Mouse (Mus musculus) hindbrain, embryonic 11.5 days (tissue): ENCODE data around the gene Slc39a5. TPM values are rescaled to one million over a fixed set of nuclear protein-coding genes. Genes with fewer than 3 reads are reported as not detected.

Experiments used
- ATAC-seq: fragments of 200-750 bp; cut with Nextera tagmentation; 2 replicates; pipeline ENCODE4 v1.8.0; 2017; ENCODE audit warnings: mild to moderate bottlenecking, moderate TSS enrichment, moderate library complexity; ENCODE audit not compliant: low FRiP score
- DNase-seq: peaks from one replicate; pipeline ENCODE4 v3.0.0-alpha.2; 2015; ENCODE audit warnings: low spot score
- H3K27ac ChIP-seq: fragments of 300-500 bp; sonication (generic); 2 replicates; pipeline ENCODE4 v1.5.1; 2014; ENCODE audit warnings: mild to moderate bottlenecking, low read depth, low read length
- H3K27me3 ChIP-seq: fragments of 300-500 bp; sonication (generic); 2 replicates; pipeline ENCODE4 v1.6.1; 2014; ENCODE audit warnings: mild to moderate bottlenecking, low read length, moderate library complexity, mixed read lengths; ENCODE audit not compliant: control insufficient read depth, insufficient read depth
- H3K36me3 ChIP-seq: fragments of 300-500 bp; sonication (generic); 2 replicates; pipeline ENCODE4 v1.6.1; 2014; ENCODE audit warnings: mild to moderate bottlenecking, low read length, moderate library complexity, mixed read lengths; ENCODE audit not compliant: control insufficient read depth, insufficient read depth
- H3K4me1 ChIP-seq: fragments of 300-500 bp; sonication (generic); replicated peaks from 2 replicates; pipeline ENCODE4 v1.6.1; 2014; ENCODE audit warnings: low read length, mixed read lengths; ENCODE audit not compliant: control insufficient read depth, insufficient read depth
- H3K4me2 ChIP-seq: fragments of 300-500 bp; sonication (generic); replicated peaks from 2 replicates; pipeline ENCODE4 v1.6.1; 2014; ENCODE audit warnings: mild to moderate bottlenecking, low read depth, low read length
- H3K4me3 ChIP-seq: fragments of 300-500 bp; sonication (generic); 2 replicates; pipeline ENCODE4 v1.5.1; 2014; ENCODE audit warnings: low read depth, low read length
- H3K9ac ChIP-seq: fragments of 300-500 bp; sonication (generic); 2 replicates; pipeline ENCODE4 v1.6.1; 2014; ENCODE audit warnings: low read depth, low read length
- H3K9me3 ChIP-seq: fragments of 300-500 bp; sonication (generic); 2 replicates; pipeline ENCODE4 v1.6.1; 2016; ENCODE audit warnings: low read length; ENCODE audit not compliant: control insufficient read depth
- WGBS: fragments of 180-500 bp; shearing (Covaris S2); extraction: QIAGEN DNeasy Blood & Tissue Kit; methylation state at CpG from one replicate; pipeline ENCODE4 v1.1.7; 2014; 5-methylcytosine and 5-hydroxymethylcytosine counted together
- polyA plus RNA-seq: library from polyadenylated mRNA; unstranded; fragments of >200 nt; fragmentation: Nextera tagmentation; extraction: Ambion mirVana; gene quantifications from 2 replicates; pipeline ENCODE4 v1.2.1, GENCODE M21; 2014

The Slc39a5 gene
- polyA plus RNA-seq, 1 experiment from 2014 or later = not detected

- DNase-seq (no peak), ATAC-seq (no peak)
- 91% methylated on average over 14 of the region's 14 CpGs for WGBS
- Histone ChIP-seq H3K4me1 (no peaks in the 10 kb centered on the region), H3K27ac (no peak overlapping the region), H3K9ac (no peak overlapping the region), H3K9me3 (no peaks in the 10 kb centered on the region), H3K36me3 (peaks cover 29% of the 10 kb centered on the region), H3K4me2 (no peak overlapping the region), H3K27me3 (no peaks in the 10 kb centered on the region), H3K4me3 (no peak overlapping the region)
These were observed 12.1 kb downstream of the Slc39a5 start for GRCm38 (mm10) chr10:128388941-128389340.

GRCm38 (mm10) chr10:128385902-128386301 lies 15.1 kb downstream of the Slc39a5 start:
- H3K4me2 ChIP-seq = no peak overlapping the region
- DNase-seq (no peak), ATAC-seq (0 out of 2 replicates have a peak, but pooled peaks have one; percentile 25)
- 93% methylated on average over 7 of the region's 7 CpGs for WGBS
- no peaks in the 10 kb centered on the region for H3K27me3 ChIP-seq
- no peaks in the 10 kb centered on the region for H3K9me3 ChIP-seq
- no peak overlapping the region for H3K4me3 ChIP-seq
- peaks cover 38% of the 10 kb centered on the region for H3K36me3 ChIP-seq
- no peak overlapping the region for H3K27ac ChIP-seq
- H3K9ac ChIP-seq = no peak overlapping the region
- no peaks in the 10 kb centered on the region for H3K4me1 ChIP-seq

- H3K27me3 ChIP-seq = no peaks in the 10 kb centered on the region
- H3K4me2 ChIP-seq = no peak overlapping the region
- no peaks in the 10 kb centered on the region for H3K9me3 ChIP-seq
- peaks cover 18% of the 10 kb centered on the region for H3K36me3 ChIP-seq
- no peak overlapping the region for H3K27ac ChIP-seq
- H3K4me3 ChIP-seq = no peak overlapping the region
- no peak overlapping the region for H3K9ac ChIP-seq
- 86% methylated on average over 8 of the region's 8 CpGs for WGBS
- H3K4me1 ChIP-seq = peaks cover 2% of the 10 kb centered on the region; the same call in 1 of the 2 replicates
- DNase-seq (no peak), ATAC-seq (no peak)
These were observed 18.5 kb downstream of the Slc39a5 start for GRCm38 (mm10) chr10:128382482-128382881.

GRCm38 (mm10) chr10:128380565-128380964 lies 20.5 kb downstream of the Slc39a5 start:
- ATAC-seq = no peak
- 87% methylated on average over 5 of the region's 5 CpGs for WGBS
- no peak for DNase-seq
- peaks cover 18% of the 10 kb centered on the region for H3K36me3 ChIP-seq
- H3K4me2 ChIP-seq = no peak overlapping the region
- H3K9me3 ChIP-seq = no peaks in the 10 kb centered on the region
- no peak overlapping the region for H3K9ac ChIP-seq
- no peak overlapping the region for H3K27ac ChIP-seq
- H3K27me3 ChIP-seq = no peaks in the 10 kb centered on the region
- H3K4me3 ChIP-seq = no peak overlapping the region
- H3K4me1 ChIP-seq = peaks cover 2% of the 10 kb centered on the region; the same call in 1 of the 2 replicates

DNA sequence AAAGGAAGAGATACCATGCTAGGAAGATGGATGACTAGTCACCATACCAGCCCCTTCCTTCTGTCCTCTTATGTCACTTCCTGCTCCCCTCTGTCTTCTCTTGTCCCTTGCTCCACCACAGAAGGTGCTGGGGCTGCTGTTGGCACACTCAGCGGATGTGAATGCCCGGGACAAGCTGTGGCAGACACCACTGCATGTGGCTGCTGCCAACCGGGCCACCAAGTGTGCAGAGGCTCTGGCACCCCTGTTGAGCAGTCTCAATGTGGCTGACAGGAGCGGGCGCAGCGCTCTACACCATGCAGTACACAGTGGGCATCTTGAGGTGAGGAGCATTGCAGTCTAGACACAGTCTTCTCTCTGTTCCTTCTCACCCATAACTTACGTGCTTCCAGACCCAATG lies 21.8 kb downstream of the Slc39a5 start:
- H3K36me3 ChIP-seq = peaks cover 18% of the 10 kb centered on the region
- H3K4me3 ChIP-seq = no peak overlapping the region
- H3K27me3 ChIP-seq = no peaks in the 10 kb centered on the region
- ATAC-seq (no peak), DNase-seq (no peak)
- H3K4me1 ChIP-seq = peaks cover 2% of the 10 kb centered on the region; the same call in 1 of the 2 replicates
- no peaks in the 10 kb centered on the region for H3K9me3 ChIP-seq
- H3K27ac ChIP-seq = no peak overlapping the region
- 98% methylated on average over 7 of the region's 7 CpGs for WGBS
- H3K4me2 ChIP-seq = no peak overlapping the region
- H3K9ac ChIP-seq = no peak overlapping the region

GRCm38 (mm10) chr10:128378462-128378861 lies 22.6 kb downstream of the Slc39a5 start:
- Histone ChIP-seq H3K27me3 (no peaks in the 10 kb centered on the region), H3K9me3 (no peaks in the 10 kb centered on the region), H3K4me2 (peak overlapping the region; percentile 81), H3K4me3 (peak overlapping the region; percentile 99; the same call in 1 of the 2 replicates), H3K9ac (no peak overlapping the region; the same call in 1 of the 2 replicates), H3K4me1 (peaks cover 2% of the 10 kb centered on the region; the same call in 1 of the 2 replicates), H3K27ac (no peak overlapping the region), H3K36me3 (peaks cover 13% of the 10 kb centered on the region)
- ATAC-seq (no peak), DNase-seq (no peak)
- WGBS = 78% methylated on average over 3 of the region's 3 CpGs

DNA sequence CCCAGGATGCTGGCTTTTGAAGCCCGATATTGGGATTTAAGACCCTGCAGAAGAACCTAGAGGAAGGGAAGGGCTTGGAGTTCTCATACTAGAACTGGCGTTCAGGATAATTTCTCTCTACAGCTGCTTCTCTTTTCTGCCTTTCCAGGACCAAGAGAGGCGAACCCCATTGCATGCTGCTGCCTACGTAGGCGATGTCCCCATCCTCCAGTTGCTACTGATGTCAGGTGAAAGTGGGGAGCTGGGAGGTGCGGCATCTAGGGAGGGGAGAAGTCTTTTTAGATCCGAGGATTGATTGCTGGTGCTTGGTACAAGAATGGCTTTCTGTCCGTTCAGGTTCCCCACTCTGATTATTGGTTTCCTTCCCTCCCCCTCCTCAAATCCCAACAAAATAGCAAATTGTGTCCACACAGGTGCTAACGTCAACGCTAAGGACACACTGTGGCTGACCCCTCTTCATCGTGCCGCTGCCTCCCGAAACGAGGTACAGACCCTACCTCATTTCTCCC lies 23.0 kb downstream of the Slc39a5 start:
- Histone ChIP-seq H3K27me3 (no peaks in the 10 kb centered on the region), H3K9ac (peak overlapping the region; percentile 97), H3K9me3 (no peaks in the 10 kb centered on the region), H3K27ac (peak overlapping the region; percentile 90), H3K4me2 (peak overlapping the region; percentile 81), H3K4me3 (peak overlapping the region; percentile 99), H3K4me1 (peaks cover 2% of the 10 kb centered on the region; the same call in 1 of the 2 replicates), H3K36me3 (peaks cover 12% of the 10 kb centered on the region)
- ATAC-seq = no peak
- 56% methylated on average over 14 of the region's 14 CpGs for WGBS
- no peak for DNase-seq

- H3K4me3 ChIP-seq = peak overlapping the region; percentile 99
- H3K4me2 ChIP-seq = peak overlapping the region; percentile 81
- no peaks in the 10 kb centered on the region for H3K27me3 ChIP-seq
- peak; percentile 72 for ATAC-seq
- H3K36me3 ChIP-seq = peaks cover 8% of the 10 kb centered on the region; the same call in 1 of the 2 replicates
- WGBS = under 1% methylated on average over 44 of the region's 47 CpGs
- peak overlapping the region; percentile 90 for H3K27ac ChIP-seq
- no peaks in the 10 kb centered on the region for H3K9me3 ChIP-seq
- H3K9ac ChIP-seq = peak overlapping the region; percentile 97
- peaks cover 2% of the 10 kb centered on the region; the same call in 1 of the 2 replicates for H3K4me1 ChIP-seq
- DNase-seq = peak; percentile 76
These were observed 23.6 kb downstream of the Slc39a5 start for GRCm38 (mm10) chr10:128377222-128377939.
